Mouse (Mus musculus) forebrain, embryonic 14.5 days (tissue): ENCODE results near the gene Snx32. TPM values are rescaled to one million over a fixed set of nuclear protein-coding genes. Genes with fewer than 3 reads are reported as not detected.
A peak's percentile ranks its signal among the peaks of the same experiment; 100 is the strongest.

ENCODE experiments used
- ATAC-seq: fragments of 200-750 bp; cut with Nextera tagmentation; 2 replicates; pipeline ENCODE4 v1.8.0; 2017; ENCODE audit warnings: mild to moderate bottlenecking, moderate library complexity
- DNase-seq: peaks from one replicate; pipeline ENCODE4 v3.0.0-alpha.2; 2015; ENCODE audit warnings: low spot score
- H3K27ac ChIP-seq: fragments of 300-500 bp; sonication (generic); 2 replicates; pipeline ENCODE4 v1.5.1; 2014; ENCODE audit warnings: low read depth, mild to moderate bottlenecking, control low read depth, low read length, moderate library complexity
- H3K27me3 ChIP-seq: fragments of 300-500 bp; sonication (generic); replicated peaks from 2 replicates; pipeline ENCODE4 v1.6.1; 2014; ENCODE audit warnings: low read length, control low read depth, mixed read lengths; ENCODE audit not compliant: control insufficient read depth, insufficient read depth
- H3K36me3 ChIP-seq: fragments of 300-500 bp; sonication (generic); 2 replicates; pipeline ENCODE4 v1.6.1; 2014; ENCODE audit warnings: low read length, control low read depth; ENCODE audit not compliant: control insufficient read depth, insufficient read depth
- H3K4me1 ChIP-seq: fragments of 300-500 bp; sonication (generic); 2 replicates; pipeline ENCODE4 v1.6.1; 2014; ENCODE audit warnings: antibody characterized with exemption, low read length, control low read depth; ENCODE audit not compliant: control insufficient read depth, insufficient read depth
- H3K4me2 ChIP-seq: fragments of 300-500 bp; sonication (generic); 2 replicates; pipeline ENCODE4 v1.6.1; 2014; ENCODE audit warnings: mild to moderate bottlenecking, control low read depth, low read length
- H3K4me3 ChIP-seq: fragments of 300-500 bp; sonication (generic); 2 replicates; pipeline ENCODE4 v1.5.1; 2014; ENCODE audit warnings: low read depth, low read length, control low read depth
- H3K9ac ChIP-seq: fragments of 300-500 bp; sonication (generic); 2 replicates; pipeline ENCODE4 v1.6.1; 2014; ENCODE audit warnings: mild to moderate bottlenecking, low read length, control low read depth, moderate library complexity
- H3K9me3 ChIP-seq: fragments of 300-500 bp; sonication (generic); replicated peaks from 2 replicates; pipeline ENCODE4 v1.6.1; 2016; ENCODE audit warnings: low read length, control low read depth, mixed read lengths; ENCODE audit not compliant: control insufficient read depth
- WGBS: fragments of 180-500 bp; shearing (Covaris S2); extraction: QIAGEN DNeasy Blood & Tissue Kit; methylation state at CpG from one replicate; pipeline ENCODE4 v1.1.7; 2014; 5-methylcytosine and 5-hydroxymethylcytosine counted together
- polyA plus RNA-seq: library from polyadenylated mRNA; unstranded; fragments of >200 nt; fragmentation: Nextera tagmentation; extraction: Ambion mirVana; gene quantifications from 2 replicates; pipeline ENCODE4 v1.2.1, GENCODE M21; 2014

Snx32 gene
- polyA plus RNA-seq, 1 experiment from 2014 or later, result 55.3 TPM

- Histone ChIP-seq H3K27me3 (no peaks in the 10 kb centered on the region), H3K9ac (peak overlapping the region; percentile 88), H3K4me2 (peak overlapping the region; percentile 88), H3K9me3 (no peaks in the 10 kb centered on the region), H3K4me1 (peaks cover 30% of the 10 kb centered on the region), H3K4me3 (peak overlapping the region; percentile 74), H3K27ac (peak overlapping the region; percentile 94), H3K36me3 (peaks cover 7% of the 10 kb centered on the region; the same call in 1 of the 2 replicates)
- ATAC-seq, result peak; percentile 96
- WGBS, result under 1% methylated on average over 64 of the region's 70 CpGs
- peak; percentile 97 for DNase-seq
Observed at GRCm38 (mm10) chr19:5456922-5457745, 53.2 kb downstream of the Snx32 start.

DNA sequence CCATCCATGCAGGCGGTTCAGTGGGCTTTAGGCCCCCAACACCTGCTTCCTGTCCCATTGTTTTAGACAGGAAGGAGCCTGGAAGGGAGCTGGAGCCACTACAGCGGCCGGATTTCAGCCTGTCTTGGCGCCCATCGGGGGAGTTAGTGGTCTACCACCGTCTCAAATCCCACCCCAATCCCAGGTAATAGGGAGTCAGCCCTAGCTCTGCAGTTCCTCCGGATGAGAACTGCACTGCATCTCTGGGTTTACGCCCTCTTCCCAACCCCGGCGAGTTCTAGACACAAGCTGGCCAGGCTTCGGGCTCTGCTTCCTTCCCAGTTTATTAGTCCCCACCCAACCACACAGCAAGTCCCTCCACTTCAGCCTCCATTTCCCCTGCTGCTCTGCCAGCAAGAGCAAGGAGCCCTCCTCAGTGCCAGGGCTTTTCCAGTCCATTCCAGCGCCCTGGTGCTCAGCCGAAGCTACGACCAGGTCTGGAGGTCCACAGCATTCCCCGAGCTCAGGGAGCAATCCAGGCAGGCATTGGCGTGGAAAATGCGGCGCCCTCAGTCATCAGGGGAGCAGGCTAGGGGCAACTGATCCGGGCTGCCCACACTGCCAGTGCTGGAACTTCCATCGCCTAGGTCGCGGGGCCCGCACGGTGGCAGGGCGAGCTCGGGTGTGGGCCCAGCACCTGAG, 54.0 kb downstream of the Snx32 start:
- Histone ChIP-seq H3K27me3 (no peaks in the 10 kb centered on the region), H3K4me2 (peak overlapping the region; percentile 88), H3K9ac (peak overlapping the region; percentile 88), H3K4me1 (peaks cover 29% of the 10 kb centered on the region), H3K4me3 (peak overlapping the region; percentile 74), H3K9me3 (no peaks in the 10 kb centered on the region), H3K27ac (peak overlapping the region; percentile 94), H3K36me3 (peaks cover 3% of the 10 kb centered on the region; the same call in 1 of the 2 replicates)
- ATAC-seq (no peak), DNase-seq (no peak)
- WGBS, result 4% methylated on average over 26 of the region's 26 CpGs

DNA sequence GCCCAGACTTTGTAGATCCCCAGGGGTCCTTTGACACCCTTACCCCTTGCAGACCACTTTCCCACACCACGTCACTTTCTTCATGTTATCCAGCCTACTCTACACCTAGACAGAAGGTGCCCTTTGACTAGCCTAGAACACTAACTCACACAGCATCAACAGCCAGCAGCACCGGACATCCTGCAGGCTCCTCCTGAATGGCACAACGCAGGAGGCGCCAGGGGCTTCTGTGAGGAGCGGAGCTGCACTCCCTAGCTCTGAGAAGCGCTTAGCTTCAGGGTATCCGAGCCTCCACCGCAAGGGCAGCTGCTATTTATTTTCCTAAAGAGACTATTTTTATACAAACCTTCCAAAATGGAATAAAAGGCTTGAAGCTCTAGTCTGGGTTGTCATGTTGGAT, 54.8 kb downstream of the Snx32 start:
- Histone ChIP-seq H3K36me3 (peaks cover 3% of the 10 kb centered on the region; the same call in 1 of the 2 replicates), H3K27ac (no peak overlapping the region), H3K4me1 (peaks cover 24% of the 10 kb centered on the region), H3K9ac (peak overlapping the region; percentile 88), H3K9me3 (no peaks in the 10 kb centered on the region), H3K4me3 (0 out of 2 replicates have a peak overlapping the region, but pooled peaks have one; percentile 74), H3K4me2 (peak overlapping the region; percentile 88), H3K27me3 (no peaks in the 10 kb centered on the region)
- 67% methylated on average over 8 of the region's 8 CpGs for WGBS
- ATAC-seq (no peak), DNase-seq (no peak)

DNA sequence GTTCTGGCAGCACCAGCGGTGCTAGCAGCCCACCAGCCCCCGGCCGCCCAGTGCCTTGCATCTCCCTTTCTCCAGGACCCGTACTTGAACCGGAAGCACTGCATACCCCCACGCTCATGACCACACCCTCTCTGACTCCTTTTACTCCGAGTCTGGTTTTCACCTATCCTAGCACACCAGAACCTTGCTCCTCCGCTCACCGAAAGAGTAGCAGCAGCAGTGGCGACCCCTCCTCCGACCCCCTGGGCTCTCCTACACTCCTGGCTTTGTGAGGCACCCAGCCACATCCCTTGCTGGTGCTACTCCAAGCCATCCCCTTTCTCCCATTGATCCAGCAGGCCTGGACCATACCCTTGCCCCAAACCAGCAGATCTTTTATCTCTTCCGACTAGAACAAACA, 55.3 kb downstream of the Snx32 start:
- H3K36me3 ChIP-seq, result peaks cover 3% of the 10 kb centered on the region; the same call in 1 of the 2 replicates
- H3K4me3 ChIP-seq, result no peak overlapping the region
- no peak overlapping the region for H3K9ac ChIP-seq

GRCm38 (mm10) chr19:5451766-5452165, 58.6 kb downstream of the Snx32 start:
- Histone ChIP-seq H3K4me3 (no peak overlapping the region), H3K27me3 (peaks cover 27% of the 10 kb centered on the region), H3K27ac (no peak overlapping the region), H3K4me2 (no peak overlapping the region), H3K9me3 (no peaks in the 10 kb centered on the region), H3K4me1 (peaks cover 17% of the 10 kb centered on the region), H3K36me3 (peaks cover 3% of the 10 kb centered on the region; the same call in 1 of the 2 replicates), H3K9ac (no peak overlapping the region)
- ATAC-seq, result no peak
- WGBS, result 73% methylated on average over 6 of the region's 6 CpGs
- no peak for DNase-seq

More for the DNA sequence above, 55.3 kb downstream of the Snx32 start:
- peak overlapping the region; percentile 88 for H3K4me2 ChIP-seq
- peaks cover 23% of the 10 kb centered on the region for H3K4me1 ChIP-seq
- ATAC-seq (no peak), DNase-seq (no peak)
- no peak overlapping the region for H3K27ac ChIP-seq
- no peaks in the 10 kb centered on the region for H3K27me3 ChIP-seq
- WGBS, result 86% methylated on average over 12 of the region's 12 CpGs
- H3K9me3 ChIP-seq, result no peaks in the 10 kb centered on the region

GRCm38 (mm10) chr19:5449673-5450072, 60.7 kb downstream of the Snx32 start:
- Histone ChIP-seq H3K4me1 (peaks cover 2% of the 10 kb centered on the region; the same call in 1 of the 2 replicates), H3K36me3 (peaks cover 3% of the 10 kb centered on the region; the same call in 1 of the 2 replicates), H3K9ac (no peak overlapping the region), H3K4me2 (no peak overlapping the region), H3K27ac (no peak overlapping the region), H3K27me3 (peaks cover 34% of the 10 kb centered on the region), H3K9me3 (no peaks in the 10 kb centered on the region), H3K4me3 (no peak overlapping the region)
- ATAC-seq (no peak), DNase-seq (no peak)
- 87% methylated on average over 3 of the region's 3 CpGs for WGBS

DNA sequence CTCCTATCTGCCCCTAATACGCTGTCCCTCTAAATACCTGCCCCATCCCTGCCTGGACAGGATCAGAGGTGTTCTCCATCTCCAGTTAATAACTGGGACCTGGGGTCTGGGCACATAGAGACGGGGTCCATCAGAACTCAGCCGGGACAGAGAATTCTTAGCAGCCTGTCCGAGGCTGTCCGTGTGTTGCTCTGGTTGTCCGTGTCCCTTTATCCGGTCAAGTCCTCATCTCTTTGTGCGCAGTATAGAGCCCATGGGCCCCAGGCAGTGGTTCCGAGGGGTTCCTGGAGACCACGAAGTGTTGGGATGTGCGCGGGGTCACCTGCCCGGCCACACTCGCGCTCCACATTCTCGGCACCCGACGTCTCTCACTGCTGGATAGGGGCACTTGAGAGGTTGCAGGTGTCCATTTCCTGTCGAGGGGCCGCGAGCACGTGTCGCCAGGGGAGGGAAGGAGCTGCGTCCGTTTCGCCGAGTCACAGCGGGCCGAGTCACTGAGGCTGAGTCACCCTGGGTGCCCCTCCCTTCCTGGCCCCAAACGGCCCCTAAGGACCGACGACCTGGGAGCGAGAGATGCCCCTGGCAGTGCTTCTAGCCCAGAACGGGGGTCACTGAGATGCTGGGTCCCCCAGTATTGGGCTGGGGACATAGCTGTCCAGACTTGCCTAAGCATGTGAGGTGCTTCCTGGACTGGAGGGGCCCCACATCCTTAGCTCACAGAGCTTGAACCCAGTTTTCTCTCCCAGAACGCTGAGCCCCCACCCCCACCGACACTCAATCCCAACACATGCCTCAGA, 61.8 kb downstream of the Snx32 start:
- Histone ChIP-seq H3K27me3 (peaks cover 34% of the 10 kb centered on the region), H3K4me2 (peak overlapping the region; percentile 94), H3K4me3 (peak overlapping the region; percentile 48; the same call in 1 of the 2 replicates), H3K9me3 (no peaks in the 10 kb centered on the region), H3K36me3 (no peaks in the 10 kb centered on the region), H3K27ac (no peak overlapping the region), H3K4me1 (peaks cover 2% of the 10 kb centered on the region; the same call in 1 of the 2 replicates), H3K9ac (peak overlapping the region; percentile 58; the same call in 1 of the 2 replicates)
- DNase-seq, result no peak
- 6% methylated on average over 36 of the region's 36 CpGs for WGBS
- no peak for ATAC-seq

- DNase-seq (peak; percentile 67), ATAC-seq (peak; percentile 75)
- peak within 1 kb of the TSS; percentile 48 for H3K4me3 ChIP-seq
- peak within 1 kb of the TSS; percentile 94 for H3K4me2 ChIP-seq
- no peaks in the 10 kb centered on the region for H3K9me3 ChIP-seq
- peaks cover 34% of the 10 kb centered on the region for H3K27me3 ChIP-seq
- H3K27ac ChIP-seq, result no peak within 1 kb of the TSS
- H3K36me3 ChIP-seq, result no peaks in the 10 kb centered on the region
- WGBS, result under 1% methylated on average over 70 of the region's 70 CpGs
- H3K9ac ChIP-seq, result peak within 1 kb of the TSS; percentile 58
- peaks cover 2% of the 10 kb centered on the region; the same call in 1 of the 2 replicates for H3K4me1 ChIP-seq
Observed at GRCm38 (mm10) chr19:5447515-5448353, 62.6 kb downstream of the Snx32 start, which contains the start of gene Fosl1. Gene Fosl1 (plus strand): TSS chr19:5447547.
